Mouse (Mus musculus) hindlimb bud, embryonic 11.5 days (tissue): ENCODE results near the gene Krt81.

Source experiments
- DNase-seq: peaks from one replicate; pipeline ENCODE4 v3.0.0-alpha.2; 2012; ENCODE audit warnings: low read depth, low spot score; ENCODE audit errors: extremely low spot score

Krt81 gene

GRCm38 (mm10) chr15:101454774-101455173 is 8.8 kb downstream of the Krt81 start:
- DNase-seq = no peak

- DNase-seq = peak; percentile 30
Measured at GRCm38 (mm10) chr15:101453093-101453736, 10.3 kb downstream of the Krt81 start.

DNA sequence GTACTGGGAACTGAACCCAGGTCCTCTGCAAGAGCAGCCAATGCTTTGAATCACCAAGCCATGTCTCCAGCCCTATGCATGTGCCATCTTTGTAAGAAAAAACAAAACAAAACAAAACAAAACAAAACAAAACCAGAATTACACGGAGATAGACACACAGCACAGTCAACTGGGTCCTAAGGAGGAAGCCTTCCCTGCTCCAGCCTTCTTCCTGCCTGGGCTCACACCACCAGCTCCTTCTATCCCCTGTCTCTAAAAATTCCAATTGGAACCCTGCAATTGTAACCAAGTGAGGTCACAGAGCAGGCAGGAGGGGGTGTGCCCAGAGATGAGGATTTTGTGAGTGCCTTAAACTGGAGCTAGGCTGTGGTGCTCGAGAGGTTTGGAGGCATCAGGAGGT is 16.1 kb downstream of the Krt81 start, which contains the start of gene Krt88:
Gene Krt88, plus strand, starts transcription at position 301 of the 400 bp plus-strand sequence.
- DNase-seq = no peak

DNA sequence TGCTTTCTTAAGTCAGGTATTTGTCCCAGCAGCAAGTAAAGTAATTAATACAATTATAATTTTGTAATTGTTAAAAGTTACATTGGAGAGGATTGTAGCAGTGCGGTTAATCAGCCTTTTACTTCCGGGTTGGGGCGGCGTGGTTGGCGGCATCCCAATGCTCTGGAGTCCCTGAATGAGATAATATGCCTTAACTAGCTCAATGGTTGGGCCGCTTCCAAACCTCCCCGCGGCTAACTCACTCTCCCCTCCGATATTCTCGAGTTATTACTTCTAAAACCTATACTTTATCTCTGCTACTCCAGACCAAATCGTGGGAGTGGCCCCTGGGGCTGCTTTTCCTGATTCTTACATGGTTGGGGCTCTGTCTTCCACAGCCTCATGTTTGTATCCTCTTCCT is 17.0 kb downstream of the Krt81 start:
- no peak for DNase-seq

- no peak for DNase-seq
Measured at GRCm38 (mm10) chr15:101440837-101441236, 22.7 kb downstream of the Krt81 start.

- no peak for DNase-seq
Measured at GRCm38 (mm10) chr15:101438555-101438954, 25.0 kb downstream of the Krt81 start, which contains the start of gene Krt87. Krt87 (minus strand) TSS chr15:101438804.

DNA sequence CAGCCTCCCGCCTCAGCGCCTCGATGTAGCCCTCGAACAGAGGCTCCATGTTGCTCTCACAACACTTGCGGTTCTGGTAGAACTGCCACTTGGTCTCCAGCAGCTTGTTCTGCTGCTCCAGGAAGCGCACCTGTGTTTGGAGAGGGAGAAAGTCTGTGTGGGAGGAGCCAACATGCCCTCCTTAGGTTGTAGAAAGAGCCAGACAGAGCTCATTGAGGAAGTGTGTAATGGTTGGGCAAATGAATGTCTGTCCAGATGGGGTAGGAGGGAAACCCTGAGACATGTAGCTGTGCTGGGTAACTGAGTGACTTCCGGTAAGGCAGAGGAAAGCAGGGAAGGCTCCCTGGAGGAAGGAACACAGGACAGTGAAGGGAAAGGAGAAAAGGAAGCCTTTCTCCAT is 26.9 kb downstream of the Krt81 start:
- no peak for DNase-seq

- no peak for DNase-seq
Measured at GRCm38 (mm10) chr15:101424914-101425313, 38.6 kb downstream of the Krt81 start.

DNA sequence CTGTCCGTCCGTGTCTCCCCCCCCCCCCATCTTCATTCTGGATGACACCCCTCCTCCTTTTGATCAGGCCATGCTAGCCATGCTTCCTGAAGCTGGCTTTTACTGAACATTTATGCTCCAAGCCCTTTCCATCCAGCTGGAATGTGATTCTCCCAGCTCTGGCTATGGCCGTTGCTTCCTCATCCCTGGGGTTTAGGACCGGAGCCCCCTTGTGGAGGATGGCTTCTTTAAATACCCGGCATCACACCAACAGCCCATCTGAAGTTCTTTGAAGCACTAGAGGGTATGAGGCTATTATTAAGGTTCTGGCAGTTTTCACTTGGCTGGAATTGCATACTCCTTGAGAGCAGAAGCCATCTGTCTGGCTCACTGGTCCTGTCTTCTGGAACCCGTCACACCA is 42.6 kb downstream of the Krt81 start:
- no peak for DNase-seq

- no peak for DNase-seq
Measured at GRCm38 (mm10) chr15:101418950-101419349, 44.6 kb downstream of the Krt81 start.

- no peak for DNase-seq
Measured at GRCm38 (mm10) chr15:101414807-101415565, 48.6 kb downstream of the Krt81 start.

DNA sequence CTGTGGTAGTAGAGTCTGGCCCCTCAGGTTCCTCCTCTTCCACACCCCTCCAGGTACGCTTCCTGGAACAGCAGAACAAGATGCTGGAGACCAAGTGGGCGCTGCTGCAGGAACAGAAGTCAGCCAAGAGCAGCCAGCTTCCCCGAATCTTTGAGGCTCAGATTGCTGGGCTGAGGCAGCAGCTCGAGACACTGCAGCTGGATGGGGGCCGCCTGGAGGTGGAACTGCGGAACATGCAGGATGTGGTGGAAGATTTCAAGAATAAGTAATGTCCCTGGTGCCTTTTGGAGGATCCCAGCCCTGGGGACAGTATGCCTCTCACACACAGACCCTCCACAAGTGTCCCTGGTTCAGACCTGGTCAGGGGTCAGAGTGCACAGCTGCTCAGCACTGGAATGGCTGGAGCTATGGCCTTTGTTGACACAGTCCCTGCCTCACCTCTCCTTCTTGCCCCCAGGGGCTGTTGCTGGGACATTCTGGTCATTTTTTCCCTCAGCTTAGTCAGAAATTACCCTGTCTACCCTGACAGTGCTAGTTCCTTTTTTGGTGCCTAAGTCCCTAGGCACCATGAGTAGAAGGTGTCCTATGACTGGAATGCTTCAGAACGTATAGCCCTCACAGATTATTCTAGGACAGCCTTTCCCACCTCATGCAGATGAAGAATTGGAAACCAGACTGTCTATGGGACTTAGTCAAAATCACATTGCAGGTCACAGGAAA is 49.5 kb downstream of the Krt81 start:
- no peak for DNase-seq

- no peak for DNase-seq
Measured at GRCm38 (mm10) chr15:101412188-101412587, 51.4 kb downstream of the Krt81 start.

DNA sequence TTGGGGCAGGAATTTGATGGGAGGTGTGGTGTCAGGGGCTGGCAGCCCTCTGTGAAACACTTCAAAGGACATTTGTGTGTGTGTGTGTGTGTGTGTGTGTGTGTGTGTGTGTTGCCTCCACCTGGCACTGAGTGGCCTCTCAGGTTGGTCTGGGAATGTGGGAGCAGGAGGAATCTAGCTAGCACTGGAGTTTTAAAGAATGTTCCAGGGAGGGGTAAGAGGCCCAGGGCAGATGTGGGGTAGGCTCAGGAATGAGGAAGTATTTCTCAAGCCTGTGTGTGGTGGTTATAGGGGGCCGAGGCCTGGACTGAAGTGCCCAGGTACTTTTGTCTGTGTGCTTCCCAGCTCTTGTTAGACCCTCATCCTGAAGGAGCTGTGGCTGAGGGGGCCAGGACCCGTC is 52.8 kb downstream of the Krt81 start, which contains the start of gene Krt7:
Gene Krt7, plus strand, starts transcription at position 269 of the 400 bp plus-strand sequence.
- no peak for DNase-seq
